Mouse (Mus musculus): ENCODE data around the gene Nbdy. TPM values are rescaled to one million over a fixed set of nuclear protein-coding genes. Genes with fewer than 3 reads are reported as not detected.

The Nbdy gene
- polyA plus RNA-seq (2014; fragmentation: Nextera tagmentation; extraction: Ambion mirVana), result 74.9 and 77.5 TPM in 2 replicates

DNA sequence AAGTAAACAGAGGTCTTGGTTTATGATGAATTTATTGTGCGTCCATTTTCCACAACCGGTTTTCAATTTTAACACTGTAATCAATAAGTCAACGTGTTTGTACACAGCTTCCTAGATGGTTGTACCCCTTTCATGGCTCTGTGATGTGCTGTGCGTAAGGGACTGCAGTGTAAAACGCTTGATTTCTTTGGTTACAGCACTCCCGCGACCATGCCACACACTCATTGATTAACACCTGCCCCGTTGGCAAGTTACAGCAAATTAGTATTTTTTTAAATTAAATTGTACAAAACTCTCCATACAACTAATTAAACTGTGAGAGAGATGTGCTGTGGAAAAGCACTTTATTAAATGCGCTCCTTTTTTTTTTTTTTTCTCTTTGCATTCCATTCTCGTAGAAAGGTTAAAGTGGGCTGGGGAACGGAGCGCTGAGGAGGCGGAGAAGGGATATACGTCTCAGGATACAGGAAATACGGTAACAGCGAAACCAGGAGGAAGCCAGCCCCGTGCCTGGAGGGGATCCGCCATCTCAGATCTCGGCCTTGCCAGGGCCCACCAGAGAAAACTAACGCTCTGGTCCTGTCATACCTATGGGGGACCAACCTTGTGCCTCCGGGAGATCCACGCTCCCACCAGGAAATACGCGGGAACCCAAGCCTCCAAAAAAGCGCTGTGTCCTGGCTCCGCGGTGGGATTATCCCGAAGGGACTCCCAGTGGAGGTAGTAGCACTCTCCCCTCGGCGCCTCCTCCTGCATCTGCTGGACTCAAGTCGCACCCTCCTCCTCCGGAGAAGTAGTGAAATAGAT lies at the start of gene Nbdy:
Gene Nbdy (plus strand): TSS at position 481 of the 807 bp plus-strand sequence.
- ATAC-seq (ENCODE audit: insufficient number of reproducible peaks, low FRiP score, low TSS enrichment, low read depth), result peak; percentile 87
- peak within 1 kb of the TSS; percentile 33 for H3K4me3 ChIP-seq (ENCODE audit: low read depth, low read length)
- H3K27ac ChIP-seq (replicated peaks; ENCODE audit: low read depth, low read length), result no peak within 1 kb of the TSS; the same call in 1 of the 2 replicates
- H3K4me1 ChIP-seq (ENCODE audit: control insufficient read depth, insufficient read depth, low read length), result no peaks in the 10 kb centered on the region
- no peaks in the 10 kb centered on the region for H3K27me3 ChIP-seq (ENCODE audit: control insufficient read depth, insufficient read depth, low read length)
- DNase-seq (ENCODE audit: low spot score), result peak; percentile 72
- WGBS, result 16% methylated on average over 32 of the region's 32 CpGs
- H3K9me3 ChIP-seq (ENCODE audit: control insufficient read depth, low read length), result no peaks in the 10 kb centered on the region
- H3K9ac ChIP-seq (ENCODE audit: low read length), result peak within 1 kb of the TSS; percentile 51
- H3K4me2 ChIP-seq (ENCODE audit: low read depth, severe bottlenecking), result peak within 1 kb of the TSS; percentile 44
- H3K36me3 ChIP-seq (ENCODE audit: control insufficient read depth, insufficient read depth, low read length), result no peaks in the 10 kb centered on the region

- Histone ChIP-seq H3K27me3 (ENCODE audit: control insufficient read depth, insufficient read depth, low read length) (no peaks in the 10 kb centered on the region), H3K9ac (ENCODE audit: low read length) (no peak within 1 kb of the TSS), H3K4me1 (ENCODE audit: control insufficient read depth, insufficient read depth, low read length) (no peaks in the 10 kb centered on the region), H3K36me3 (ENCODE audit: control insufficient read depth, insufficient read depth, low read length) (no peaks in the 10 kb centered on the region), H3K9me3 (ENCODE audit: control insufficient read depth, low read length) (no peaks in the 10 kb centered on the region), H3K27ac (replicated peaks; ENCODE audit: low read depth, low read length) (no peak within 1 kb of the TSS), H3K4me2 (ENCODE audit: low read depth, severe bottlenecking) (peak within 1 kb of the TSS; percentile 26), H3K4me3 (ENCODE audit: low read depth, low read length) (peak within 1 kb of the TSS; percentile 10)
- 44% methylated on average over 11 of the region's 11 CpGs for WGBS
- ATAC-seq (ENCODE audit: insufficient number of reproducible peaks, low FRiP score, low TSS enrichment, low read depth), result no peak
- peak; percentile 22 for DNase-seq (ENCODE audit: low spot score)
Measured at GRCm38 (mm10) chrX:153695782-153696395, 27.5 kb upstream of the Nbdy start, which contains the start of gene Kctd12b. TSS of gene Kctd12b (minus strand) at chrX:153696391.

DNA sequence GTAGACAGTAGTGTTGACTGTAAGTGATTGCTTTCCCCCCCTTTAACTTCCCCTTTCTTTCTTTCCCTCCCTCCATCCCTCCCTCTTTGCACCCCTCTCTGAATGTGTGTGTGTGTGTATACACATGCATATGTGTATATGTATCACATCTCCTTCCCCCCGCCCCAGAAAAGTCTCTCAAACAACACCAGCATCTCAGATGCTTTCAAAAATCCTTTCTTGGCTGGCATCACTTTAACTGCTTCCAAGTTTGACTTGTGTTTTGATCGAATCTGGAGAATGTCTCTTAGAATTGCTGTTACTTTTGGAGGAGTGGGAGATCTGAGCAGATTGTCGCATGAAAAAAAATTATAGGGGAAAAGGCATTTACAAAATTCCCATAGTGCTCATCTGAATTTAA lies 22.9 kb upstream of the Nbdy start:
- DNase-seq (ENCODE audit: low spot score) (no peak), ATAC-seq (ENCODE audit: insufficient number of reproducible peaks, low FRiP score, low TSS enrichment, low read depth) (no peak)
- no peak overlapping the region for H3K9ac ChIP-seq (ENCODE audit: low read length)
- 81% methylated on average over 3 of the region's 3 CpGs for WGBS
- no peaks in the 10 kb centered on the region for H3K36me3 ChIP-seq (ENCODE audit: control insufficient read depth, insufficient read depth, low read length)
- H3K4me3 ChIP-seq (ENCODE audit: low read depth, low read length), result no peak overlapping the region
- H3K27ac ChIP-seq (replicated peaks; ENCODE audit: low read depth, low read length), result no peak overlapping the region
- H3K27me3 ChIP-seq (ENCODE audit: control insufficient read depth, insufficient read depth, low read length), result no peaks in the 10 kb centered on the region
- H3K9me3 ChIP-seq (ENCODE audit: control insufficient read depth, low read length), result no peaks in the 10 kb centered on the region
- no peaks in the 10 kb centered on the region for H3K4me1 ChIP-seq (ENCODE audit: control insufficient read depth, insufficient read depth, low read length)
- H3K4me2 ChIP-seq (ENCODE audit: low read depth, severe bottlenecking), result no peak overlapping the region

DNA sequence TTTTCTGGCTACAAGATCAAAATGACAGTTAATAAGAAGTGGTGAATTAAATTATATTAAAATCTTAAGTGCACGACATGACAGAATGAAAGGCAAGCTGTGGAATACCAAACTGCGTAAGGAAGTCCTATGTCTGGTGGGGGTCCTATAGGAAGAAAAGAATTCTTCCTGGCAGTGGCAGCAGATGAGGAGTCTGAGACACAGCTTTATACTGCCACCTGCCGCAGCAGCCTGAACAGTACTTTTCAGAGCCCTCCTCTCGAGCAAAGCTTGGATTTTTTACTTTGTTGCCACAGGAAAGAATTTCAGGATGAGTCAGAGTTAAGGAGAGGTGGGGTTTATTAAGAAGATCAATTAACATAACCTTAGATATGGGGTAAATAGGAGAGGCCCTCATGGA lies 15.7 kb upstream of the Nbdy start:
- Histone ChIP-seq H3K4me1 (ENCODE audit: control insufficient read depth, insufficient read depth, low read length) (no peaks in the 10 kb centered on the region), H3K9me3 (ENCODE audit: control insufficient read depth, low read length) (no peaks in the 10 kb centered on the region), H3K4me2 (ENCODE audit: low read depth, severe bottlenecking) (no peak overlapping the region), H3K9ac (ENCODE audit: low read length) (no peak overlapping the region), H3K27ac (replicated peaks; ENCODE audit: low read depth, low read length) (no peak overlapping the region), H3K4me3 (ENCODE audit: low read depth, low read length) (no peak overlapping the region), H3K27me3 (ENCODE audit: control insufficient read depth, insufficient read depth, low read length) (no peaks in the 10 kb centered on the region), H3K36me3 (ENCODE audit: control insufficient read depth, insufficient read depth, low read length) (no peaks in the 10 kb centered on the region)
- ATAC-seq (ENCODE audit: insufficient number of reproducible peaks, low FRiP score, low TSS enrichment, low read depth) (no peak), DNase-seq (ENCODE audit: low spot score) (no peak)
- 30% methylated on average over 4 of the region's 4 CpGs for WGBS

GRCm38 (mm10) chrX:153716716-153717115 lies 6.7 kb upstream of the Nbdy start:
- no peak overlapping the region for H3K9ac ChIP-seq (ENCODE audit: low read length)
- no peaks in the 10 kb centered on the region for H3K4me1 ChIP-seq (ENCODE audit: control insufficient read depth, insufficient read depth, low read length)
- H3K27ac ChIP-seq (replicated peaks; ENCODE audit: low read depth, low read length), result no peak overlapping the region
- no peaks in the 10 kb centered on the region for H3K36me3 ChIP-seq (ENCODE audit: control insufficient read depth, insufficient read depth, low read length)
- WGBS, result 90% methylated on average over 2 of the region's 2 CpGs
- no peaks in the 10 kb centered on the region for H3K9me3 ChIP-seq (ENCODE audit: control insufficient read depth, low read length)
- no peak overlapping the region for H3K4me3 ChIP-seq (ENCODE audit: low read depth, low read length)
- no peak overlapping the region for H3K4me2 ChIP-seq (ENCODE audit: low read depth, severe bottlenecking)
- DNase-seq (ENCODE audit: low spot score) (no peak), ATAC-seq (ENCODE audit: insufficient number of reproducible peaks, low FRiP score, low TSS enrichment, low read depth) (no peak)
- no peaks in the 10 kb centered on the region for H3K27me3 ChIP-seq (ENCODE audit: control insufficient read depth, insufficient read depth, low read length)

GRCm38 (mm10) chrX:153719602-153720001 lies 3.8 kb upstream of the Nbdy start:
- no peak overlapping the region for H3K9ac ChIP-seq (ENCODE audit: low read length)
- no peak overlapping the region for H3K4me3 ChIP-seq (ENCODE audit: low read depth, low read length)
- no peaks in the 10 kb centered on the region for H3K36me3 ChIP-seq (ENCODE audit: control insufficient read depth, insufficient read depth, low read length)
- 35% methylated on average over 4 of the region's 4 CpGs for WGBS
- H3K27ac ChIP-seq (replicated peaks; ENCODE audit: low read depth, low read length), result no peak overlapping the region
- H3K27me3 ChIP-seq (ENCODE audit: control insufficient read depth, insufficient read depth, low read length), result no peaks in the 10 kb centered on the region
- H3K4me2 ChIP-seq (ENCODE audit: low read depth, severe bottlenecking), result no peak overlapping the region
- ATAC-seq (ENCODE audit: insufficient number of reproducible peaks, low FRiP score, low TSS enrichment, low read depth), result no peak
- H3K4me1 ChIP-seq (ENCODE audit: control insufficient read depth, insufficient read depth, low read length), result no peaks in the 10 kb centered on the region
- H3K9me3 ChIP-seq (ENCODE audit: control insufficient read depth, low read length), result no peaks in the 10 kb centered on the region
- DNase-seq (ENCODE audit: low spot score), result peak; percentile 26

DNA sequence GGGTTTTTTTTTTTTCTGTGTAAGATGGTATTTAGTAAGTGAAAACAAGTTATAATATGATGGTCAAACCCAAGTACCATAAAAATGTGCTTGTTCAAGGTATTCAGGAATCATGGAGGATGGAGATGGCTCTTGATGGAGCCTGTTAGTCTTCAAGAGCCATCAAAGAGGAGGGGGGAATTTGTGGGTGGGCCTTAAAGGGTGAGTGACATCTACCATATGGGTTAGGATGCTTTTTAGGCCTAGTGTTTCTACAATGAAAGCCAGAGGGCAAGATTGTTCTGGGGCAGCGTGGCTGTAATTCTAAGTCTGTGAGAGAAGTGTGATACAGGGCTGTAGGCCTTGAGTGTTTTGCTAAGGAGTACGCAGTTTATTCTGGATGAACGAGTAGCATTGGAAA lies 1.0 kb downstream of the Nbdy start:
- Histone ChIP-seq H3K4me3 (ENCODE audit: low read depth, low read length) (peak overlapping the region; percentile 33), H3K27me3 (ENCODE audit: control insufficient read depth, insufficient read depth, low read length) (no peaks in the 10 kb centered on the region), H3K36me3 (ENCODE audit: control insufficient read depth, insufficient read depth, low read length) (no peaks in the 10 kb centered on the region), H3K4me2 (ENCODE audit: low read depth, severe bottlenecking) (peak overlapping the region; percentile 41; the same call in 1 of the 2 replicates), H3K27ac (replicated peaks; ENCODE audit: low read depth, low read length) (no peak overlapping the region), H3K9ac (ENCODE audit: low read length) (no peak overlapping the region), H3K4me1 (ENCODE audit: control insufficient read depth, insufficient read depth, low read length) (no peaks in the 10 kb centered on the region), H3K9me3 (ENCODE audit: control insufficient read depth, low read length) (no peaks in the 10 kb centered on the region)
- ATAC-seq (ENCODE audit: insufficient number of reproducible peaks, low FRiP score, low TSS enrichment, low read depth) (no peak), DNase-seq (ENCODE audit: low spot score) (peak; percentile 24)
- WGBS, result 43% methylated on average over 3 of the region's 3 CpGs

- H3K9ac ChIP-seq (ENCODE audit: low read length), result no peak overlapping the region
- ATAC-seq (ENCODE audit: insufficient number of reproducible peaks, low FRiP score, low TSS enrichment, low read depth), result no peak
- 86% methylated on average over 4 of the region's 4 CpGs for WGBS
- H3K27ac ChIP-seq (replicated peaks; ENCODE audit: low read depth, low read length), result no peak overlapping the region
- H3K9me3 ChIP-seq (ENCODE audit: control insufficient read depth, low read length), result no peaks in the 10 kb centered on the region
- H3K4me1 ChIP-seq (ENCODE audit: control insufficient read depth, insufficient read depth, low read length), result no peaks in the 10 kb centered on the region
- no peak for DNase-seq (ENCODE audit: low spot score)
- no peaks in the 10 kb centered on the region for H3K27me3 ChIP-seq (ENCODE audit: control insufficient read depth, insufficient read depth, low read length)
- H3K36me3 ChIP-seq (ENCODE audit: control insufficient read depth, insufficient read depth, low read length), result no peaks in the 10 kb centered on the region
- no peak overlapping the region for H3K4me2 ChIP-seq (ENCODE audit: low read depth, severe bottlenecking)
- H3K4me3 ChIP-seq (ENCODE audit: low read depth, low read length), result no peak overlapping the region
Measured at GRCm38 (mm10) chrX:153735697-153736096, 12.3 kb downstream of the Nbdy start.
